Mouse (Mus musculus): ENCODE data around the gene Slc50a1.

Gene Slc50a1

DNA sequence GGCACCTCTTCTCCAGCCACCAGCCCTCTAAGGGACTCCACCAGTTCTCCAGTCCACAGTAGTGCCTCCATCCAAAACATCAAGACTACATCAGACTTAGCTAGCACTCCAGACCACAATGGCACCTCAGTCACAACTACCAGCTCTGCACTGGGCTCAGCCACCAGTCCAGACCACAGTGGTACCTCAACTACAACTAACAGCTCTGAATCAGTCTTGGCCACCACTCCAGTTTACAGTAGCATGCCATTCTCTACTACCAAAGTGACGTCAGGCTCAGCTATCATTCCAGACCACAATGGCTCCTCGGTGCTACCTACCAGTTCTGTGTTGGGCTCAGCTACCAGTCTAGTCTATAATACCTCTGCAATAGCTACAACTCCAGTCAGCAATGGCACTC lies 39.8 kb downstream of the Slc50a1 start:
- no peak for DNase-seq

DNA sequence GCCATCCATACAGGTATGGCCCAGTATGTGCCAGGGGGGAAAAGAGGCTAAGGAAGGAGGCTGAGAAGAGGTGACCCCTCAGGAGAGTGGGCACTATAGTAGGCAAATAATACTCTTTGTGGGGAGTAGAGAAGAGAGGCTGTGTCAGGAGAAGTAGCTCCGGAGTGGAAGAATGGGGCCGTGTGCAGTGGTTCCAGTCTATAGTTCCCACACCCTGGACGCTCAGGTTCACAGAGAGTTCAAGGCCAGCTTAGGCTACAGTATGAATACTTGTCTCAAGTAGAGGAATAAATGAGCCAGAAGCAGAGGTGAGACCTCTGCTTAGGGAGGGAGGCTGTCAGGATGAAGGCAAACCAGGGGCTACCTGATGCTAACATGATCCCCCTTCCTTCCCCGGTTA lies 41.1 kb downstream of the Slc50a1 start:
- no peak for DNase-seq

GRCm38 (mm10) chr3:89228836-89229235 lies 41.5 kb downstream of the Slc50a1 start, which contains the start of gene Muc1:
TSS of gene Muc1 (plus strand) at chr3:89229057.
- DNase-seq: peak; percentile 66

GRCm38 (mm10) chr3:89228180-89228549 lies 42.2 kb downstream of the Slc50a1 start:
- DNase-seq: peak; percentile 93

DNA sequence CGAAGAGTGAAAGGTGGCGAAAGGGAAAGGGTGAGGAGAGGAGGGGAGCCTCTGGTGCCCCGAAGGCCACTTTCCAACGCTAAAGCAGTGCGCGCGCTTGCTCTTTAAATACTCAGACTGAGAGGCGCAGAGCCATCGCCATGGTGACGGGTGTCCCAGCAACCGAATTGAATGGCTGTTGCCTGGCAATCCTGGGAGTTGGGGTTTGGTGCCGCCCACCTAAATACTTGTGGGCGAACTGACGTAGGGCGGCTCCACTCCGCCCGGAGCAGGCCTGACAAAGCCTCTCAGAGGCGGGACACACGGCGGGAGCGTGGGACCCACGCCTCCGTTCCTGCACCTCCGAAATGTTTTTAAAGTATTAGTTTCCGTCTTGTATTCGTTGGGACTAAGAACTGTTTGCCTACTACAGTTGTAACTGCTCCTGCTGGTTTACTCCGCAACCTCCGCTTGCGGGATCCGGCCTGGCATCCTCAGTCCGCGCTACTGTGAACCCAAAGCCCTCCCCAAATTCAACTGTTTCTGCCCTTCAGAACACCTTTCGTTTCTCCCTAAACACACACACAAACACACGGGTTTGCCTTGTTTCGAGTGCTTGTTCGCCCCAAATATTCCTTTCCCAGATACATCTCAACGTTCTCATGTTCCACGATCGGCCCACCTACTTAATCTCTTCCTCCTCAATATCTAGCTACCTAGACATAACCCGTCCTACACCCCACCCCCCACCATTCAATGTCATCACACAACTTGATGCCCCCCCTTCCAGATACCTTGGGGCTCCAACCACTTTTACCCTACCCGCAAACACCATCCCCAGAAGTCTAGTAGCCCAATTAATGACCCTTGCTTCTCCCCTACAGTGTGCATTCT lies 42.8 kb downstream of the Slc50a1 start:
- DNase-seq: peak; percentile 95

DNA sequence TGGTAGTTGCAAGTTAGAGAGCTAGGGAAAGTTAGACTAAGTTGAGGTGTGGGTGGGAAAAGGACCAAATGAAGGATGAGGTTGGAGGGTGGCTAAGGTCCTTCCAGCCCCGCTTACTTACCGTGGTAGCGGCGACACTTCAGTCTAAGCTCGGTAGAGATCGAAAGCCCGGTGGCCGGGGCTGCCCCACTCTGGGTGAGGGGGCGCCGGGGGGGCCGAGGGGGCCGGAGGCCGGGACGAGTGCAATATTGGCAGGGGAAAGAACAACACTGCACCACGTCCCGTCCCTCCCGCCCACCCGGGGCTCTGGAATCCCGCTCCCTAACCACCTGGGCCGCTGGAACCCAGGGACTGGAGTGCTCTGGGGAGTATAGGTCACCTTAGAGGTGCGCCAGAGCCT lies 43.5 kb downstream of the Slc50a1 start, which contains the start of gene Mtx1:
Mtx1 (minus strand) TSS at position 189 of the 400 bp plus-strand sequence.
- DNase-seq: no peak

GRCm38 (mm10) chr3:89226361-89226760 lies 44.0 kb downstream of the Slc50a1 start:
- no peak for DNase-seq

- no peak for DNase-seq
Measured at GRCm38 (mm10) chr3:89225918-89226317, 44.5 kb downstream of the Slc50a1 start.

- DNase-seq: no peak
Measured at GRCm38 (mm10) chr3:89225321-89225815, 45.0 kb downstream of the Slc50a1 start.

DNA sequence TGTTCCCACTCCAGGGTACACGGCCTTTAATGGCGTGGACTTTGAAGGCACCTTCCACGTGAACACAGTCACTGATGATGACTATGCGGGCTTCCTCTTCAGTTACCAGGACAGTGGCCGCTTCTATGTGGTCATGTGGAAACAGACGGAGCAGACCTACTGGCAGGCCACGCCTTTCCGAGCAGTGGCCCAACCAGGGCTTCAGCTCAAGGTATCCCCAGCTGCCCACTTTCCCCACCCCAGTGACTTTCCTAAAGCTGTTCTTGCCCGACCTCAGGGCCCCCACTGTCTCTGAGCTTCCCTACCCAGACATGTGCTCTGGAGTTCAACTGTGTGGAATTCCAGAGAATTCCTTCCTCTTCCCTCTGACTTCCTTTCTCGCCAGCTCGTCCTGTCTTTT lies 45.6 kb downstream of the Slc50a1 start:
- DNase-seq: no peak

GRCm38 (mm10) chr3:89221167-89221566 lies 49.2 kb downstream of the Slc50a1 start:
- DNase-seq: no peak

- DNase-seq: no peak
Measured at GRCm38 (mm10) chr3:89219546-89219945, 50.8 kb downstream of the Slc50a1 start.

DNA sequence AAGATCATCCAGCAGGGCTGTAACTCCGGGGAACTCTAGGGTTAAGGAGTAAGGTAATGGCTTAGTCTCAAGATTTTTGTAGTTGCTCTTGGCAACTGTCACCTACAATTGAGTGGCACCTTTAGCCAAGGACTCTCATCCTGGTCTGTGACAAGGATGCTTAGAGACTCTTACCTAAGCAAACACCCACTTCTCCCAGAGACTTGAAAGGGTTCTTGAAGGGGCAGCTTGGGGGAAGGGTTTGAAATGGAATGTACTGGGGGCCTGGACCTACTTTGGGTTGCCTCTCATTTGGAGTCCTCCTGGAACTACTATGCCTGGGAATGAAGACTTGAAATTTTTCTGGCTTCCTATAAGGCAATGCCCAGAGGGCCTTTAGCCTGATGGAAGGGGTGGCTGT lies 52.1 kb downstream of the Slc50a1 start:
- DNase-seq: peak; percentile 66
